Mouse (Mus musculus) stomach, embryonic 16.5 days (tissue): ENCODE results near the gene Mvb12a. TPM values are rescaled to one million over a fixed set of nuclear protein-coding genes. Genes with fewer than 3 reads are reported as not detected.

Experiments
- polyA plus RNA-seq: library from polyadenylated mRNA; unstranded; fragments of >200 nt; fragmentation: Nextera tagmentation; extraction: Ambion mirVana; gene quantifications from 2 replicates; pipeline ENCODE4 v1.2.1, GENCODE M21; 2015

The Mvb12a gene
- polyA plus RNA-seq, 1 experiment from 2014 or later, result 103 TPM

Other genes starting within 250 kb of the Mvb12a start
- gene Use1, start 176.1 kb upstream of the Mvb12a start, polyA plus RNA-seq, result 90.2 and 91.5 TPM in 2 replicates
- 5.6 and 6.5 TPM in 2 replicates for gene Ocel1, start 171.6 kb upstream of the Mvb12a start, polyA plus RNA-seq
- 17.3 and 24.1 TPM in 2 replicates for gene Nr2f6, start 161.0 kb upstream of the Mvb12a start, polyA plus RNA-seq
- 12.7 and 12.8 TPM in 2 replicates for gene Ushbp1, start 147.1 kb upstream of the Mvb12a start, polyA plus RNA-seq
- 72.2 and 77.4 TPM in 2 replicates for gene Babam1, start 146.1 kb upstream of the Mvb12a start, polyA plus RNA-seq
- gene Ankle1, start 136.9 kb upstream of the Mvb12a start, polyA plus RNA-seq, result 38.7 and 42.5 TPM in 2 replicates
- gene Abhd8, start 79.3 kb upstream of the Mvb12a start, polyA plus RNA-seq, result 23.5 and 27.5 TPM in 2 replicates
- gene Mrpl34, start 78.0 kb upstream of the Mvb12a start, polyA plus RNA-seq, result 126 and 148 TPM in 2 replicates
- 87.1 and 89.1 TPM in 2 replicates for gene Dda1, start 73.7 kb upstream of the Mvb12a start, polyA plus RNA-seq
- gene Ano8, start 57.0 kb upstream of the Mvb12a start, polyA plus RNA-seq, result 0.26 and 0.27 TPM in 2 replicates
- gene Gtpbp3, start 54.8 kb upstream of the Mvb12a start, polyA plus RNA-seq, result 11.0 and 14.8 TPM in 2 replicates
- gene Plvap, start 31.2 kb upstream of the Mvb12a start, polyA plus RNA-seq, result 79.7 and 81.8 TPM in 2 replicates
- gene Ccdc194, start 17.2 kb upstream of the Mvb12a start, polyA plus RNA-seq, result 0.32 and 0.40 TPM in 2 replicates
- gene Bst2, start 5.5 kb upstream of the Mvb12a start, polyA plus RNA-seq, result 39.9 and 46.5 TPM in 2 replicates
- 2.9 and 3.2 TPM in 2 replicates for gene Tmem221, start 15.9 kb downstream of the Mvb12a start, polyA plus RNA-seq
- 0.08 TPM in 1 of 2 replicates, not detected in the other for gene Nxnl1, start 23.7 kb downstream of the Mvb12a start, polyA plus RNA-seq
- 35.2 and 41.4 TPM in 2 replicates for gene Slc27a1, start 26.0 kb downstream of the Mvb12a start, polyA plus RNA-seq
- gene Pgls, start 49.3 kb downstream of the Mvb12a start, polyA plus RNA-seq, result 200 and 206 TPM in 2 replicates
- 3.2 and 4.0 TPM in 2 replicates for gene Fam129c, start 54.7 kb downstream of the Mvb12a start, polyA plus RNA-seq
- gene Colgalt1, start 68.1 kb downstream of the Mvb12a start, polyA plus RNA-seq, result 60.1 and 69.2 TPM in 2 replicates
- gene Unc13a, start 128.8 kb downstream of the Mvb12a start, polyA plus RNA-seq, result 1.1 and 1.2 TPM in 2 replicates
- gene Jak3, start 133.4 kb downstream of the Mvb12a start, polyA plus RNA-seq, result 9.3 and 9.5 TPM in 2 replicates
- gene Insl3, start 146.3 kb downstream of the Mvb12a start, polyA plus RNA-seq, result 1.1 and 1.7 TPM in 2 replicates
- gene B3gnt3, start 158.9 kb downstream of the Mvb12a start, polyA plus RNA-seq, result 12.2 and 15.0 TPM in 2 replicates
- gene Fcho1, start 182.8 kb downstream of the Mvb12a start, polyA plus RNA-seq, result 6.1 and 7.0 TPM in 2 replicates